Mouse (Mus musculus): ENCODE measurements around the gene Lcn12. TPM values are rescaled to one million over a fixed set of nuclear protein-coding genes. Genes with fewer than 3 reads are reported as not detected.

Gene Lcn12
- polyA plus RNA-seq (2014; fragmentation: Nextera tagmentation; extraction: Ambion mirVana) = not detected in 2 replicates

DNA sequence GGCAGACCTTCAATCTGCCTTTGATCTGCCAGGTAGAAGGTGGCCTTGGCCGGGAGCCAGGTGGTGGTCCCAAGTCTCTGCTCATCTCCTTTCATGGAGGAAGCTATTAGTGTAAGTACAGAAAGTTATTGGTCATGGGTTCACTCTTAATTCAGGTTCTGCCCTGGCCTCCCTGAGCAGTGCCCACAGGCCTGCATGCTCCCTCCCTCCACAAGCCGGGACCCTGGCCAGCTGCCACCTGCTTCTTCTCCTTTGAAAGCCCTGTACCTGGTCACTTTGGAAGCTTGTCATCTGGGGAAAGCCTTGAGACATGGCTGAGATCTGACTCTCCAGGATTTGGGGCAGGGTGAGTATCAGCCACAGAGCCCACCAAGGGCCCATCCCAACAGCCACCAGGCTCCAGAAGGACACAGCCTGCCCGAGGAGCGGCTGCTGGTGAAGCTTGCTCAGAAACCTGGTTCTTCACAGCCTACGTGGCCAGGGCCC is at the start of gene Lcn12:
Gene Lcn12, minus strand, starts transcription at position 436 of the 486 bp plus-strand sequence.
- Histone ChIP-seq H3K4me3 (ENCODE audit: low read depth, low read length) (no peak within 1 kb of the TSS), H3K9ac (ENCODE audit: low read length) (no peak within 1 kb of the TSS), H3K27me3 (replicated peaks; ENCODE audit: control insufficient read depth, insufficient read depth, low read length) (no peaks in the 10 kb centered on the region), H3K9me3 (ENCODE audit: control insufficient read depth, low read length) (no peaks in the 10 kb centered on the region), H3K4me1 (replicated peaks; ENCODE audit: control insufficient read depth, insufficient read depth, low read length) (no peaks in the 10 kb centered on the region), H3K27ac (ENCODE audit: low read depth) (no peak within 1 kb of the TSS), H3K36me3 (ENCODE audit: control insufficient read depth, insufficient read depth, low read length) (no peaks in the 10 kb centered on the region), H3K4me2 (ENCODE audit: low read length) (no peak within 1 kb of the TSS)
- 84% methylated on average over 5 of the region's 5 CpGs for WGBS
- ATAC-seq (replicated peaks; ENCODE audit: low FRiP score, low TSS enrichment, low read depth) (no peak), DNase-seq (ENCODE audit: low spot score) (no peak)

- no peak overlapping the region for H3K27ac ChIP-seq (ENCODE audit: low read depth)
- H3K4me3 ChIP-seq (ENCODE audit: low read depth, low read length) = no peak overlapping the region
- no peak overlapping the region for H3K4me2 ChIP-seq (ENCODE audit: low read length)
- H3K9ac ChIP-seq (ENCODE audit: low read length) = no peak overlapping the region
- 70% methylated on average over 10 of the region's 10 CpGs for WGBS
- no peaks in the 10 kb centered on the region for H3K9me3 ChIP-seq (ENCODE audit: control insufficient read depth, low read length)
- H3K27me3 ChIP-seq (replicated peaks; ENCODE audit: control insufficient read depth, insufficient read depth, low read length) = no peaks in the 10 kb centered on the region
- H3K4me1 ChIP-seq (replicated peaks; ENCODE audit: control insufficient read depth, insufficient read depth, low read length) = peaks cover 7% of the 10 kb centered on the region
- ATAC-seq (replicated peaks; ENCODE audit: low FRiP score, low TSS enrichment, low read depth) (no peak), DNase-seq (ENCODE audit: low spot score) (no peak)
- H3K36me3 ChIP-seq (ENCODE audit: control insufficient read depth, insufficient read depth, low read length) = peaks cover 15% of the 10 kb centered on the region
These were observed 48.1 kb upstream of the Lcn12 start for GRCm38 (mm10) chr2:25541644-25542367.

- H3K36me3 ChIP-seq (ENCODE audit: control insufficient read depth, insufficient read depth, low read length) = peaks cover 28% of the 10 kb centered on the region
- 91% methylated on average over 4 of the region's 4 CpGs for WGBS
- no peak for DNase-seq (ENCODE audit: low spot score)
- H3K9ac ChIP-seq (ENCODE audit: low read length) = no peak overlapping the region
- H3K4me1 ChIP-seq (replicated peaks; ENCODE audit: control insufficient read depth, insufficient read depth, low read length) = peaks cover under 1% of the 10 kb centered on the region
- H3K4me3 ChIP-seq (ENCODE audit: low read depth, low read length) = no peak overlapping the region
- no peaks in the 10 kb centered on the region for H3K27me3 ChIP-seq (replicated peaks; ENCODE audit: control insufficient read depth, insufficient read depth, low read length)
- H3K4me2 ChIP-seq (ENCODE audit: low read length) = no peak overlapping the region
- no peak overlapping the region for H3K27ac ChIP-seq (ENCODE audit: low read depth)
- no peak for ATAC-seq (replicated peaks; ENCODE audit: low FRiP score, low TSS enrichment, low read depth)
- H3K9me3 ChIP-seq (ENCODE audit: control insufficient read depth, low read length) = no peaks in the 10 kb centered on the region
These were observed 46.8 kb upstream of the Lcn12 start for GRCm38 (mm10) chr2:25540541-25540948.

DNA sequence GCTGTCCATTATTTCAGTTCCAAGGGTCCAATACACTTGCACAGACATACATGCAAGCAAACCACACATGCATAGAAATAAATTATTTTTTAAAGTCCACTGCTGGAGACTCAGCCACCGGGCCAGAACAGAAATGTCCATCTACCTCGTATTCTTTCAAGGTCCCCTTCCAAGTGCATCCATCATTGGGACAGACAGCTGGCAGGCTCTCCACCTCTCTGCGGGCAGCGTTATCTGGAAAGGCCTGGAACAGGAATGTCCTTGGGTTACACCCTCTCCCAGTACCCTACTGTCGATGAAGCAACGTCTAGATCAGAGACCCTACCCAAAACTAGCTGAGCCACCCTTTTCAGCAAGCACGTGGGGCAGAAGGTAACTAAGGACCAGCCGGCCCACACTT is 42.8 kb upstream of the Lcn12 start:
- no peaks in the 10 kb centered on the region for H3K9me3 ChIP-seq (ENCODE audit: control insufficient read depth, low read length)
- peaks cover 65% of the 10 kb centered on the region for H3K36me3 ChIP-seq (ENCODE audit: control insufficient read depth, insufficient read depth, low read length)
- no peaks in the 10 kb centered on the region for H3K4me1 ChIP-seq (replicated peaks; ENCODE audit: control insufficient read depth, insufficient read depth, low read length)
- no peak for DNase-seq (ENCODE audit: low spot score)
- H3K27me3 ChIP-seq (replicated peaks; ENCODE audit: control insufficient read depth, insufficient read depth, low read length) = no peaks in the 10 kb centered on the region
- WGBS = 94% methylated on average over 8 of the region's 8 CpGs
- ATAC-seq (replicated peaks; ENCODE audit: low FRiP score, low TSS enrichment, low read depth) = no peak
- H3K9ac ChIP-seq (ENCODE audit: low read length) = no peak overlapping the region
- H3K4me2 ChIP-seq (ENCODE audit: low read length) = no peak overlapping the region
- no peak overlapping the region for H3K4me3 ChIP-seq (ENCODE audit: low read depth, low read length)
- H3K27ac ChIP-seq (ENCODE audit: low read depth) = no peak overlapping the region

GRCm38 (mm10) chr2:25534866-25535182 is 41.1 kb upstream of the Lcn12 start:
- Histone ChIP-seq H3K9me3 (ENCODE audit: control insufficient read depth, low read length) (no peaks in the 10 kb centered on the region), H3K4me3 (ENCODE audit: low read depth, low read length) (no peak overlapping the region), H3K27ac (ENCODE audit: low read depth) (no peak overlapping the region), H3K9ac (ENCODE audit: low read length) (no peak overlapping the region), H3K36me3 (ENCODE audit: control insufficient read depth, insufficient read depth, low read length) (peaks cover 81% of the 10 kb centered on the region), H3K4me2 (ENCODE audit: low read length) (no peak overlapping the region), H3K4me1 (replicated peaks; ENCODE audit: control insufficient read depth, insufficient read depth, low read length) (no peaks in the 10 kb centered on the region), H3K27me3 (replicated peaks; ENCODE audit: control insufficient read depth, insufficient read depth, low read length) (no peaks in the 10 kb centered on the region)
- WGBS = 97% methylated on average over 2 of the region's 2 CpGs
- DNase-seq (ENCODE audit: low spot score) = no peak
- ATAC-seq (replicated peaks; ENCODE audit: low FRiP score, low TSS enrichment, low read depth) = no peak

DNA sequence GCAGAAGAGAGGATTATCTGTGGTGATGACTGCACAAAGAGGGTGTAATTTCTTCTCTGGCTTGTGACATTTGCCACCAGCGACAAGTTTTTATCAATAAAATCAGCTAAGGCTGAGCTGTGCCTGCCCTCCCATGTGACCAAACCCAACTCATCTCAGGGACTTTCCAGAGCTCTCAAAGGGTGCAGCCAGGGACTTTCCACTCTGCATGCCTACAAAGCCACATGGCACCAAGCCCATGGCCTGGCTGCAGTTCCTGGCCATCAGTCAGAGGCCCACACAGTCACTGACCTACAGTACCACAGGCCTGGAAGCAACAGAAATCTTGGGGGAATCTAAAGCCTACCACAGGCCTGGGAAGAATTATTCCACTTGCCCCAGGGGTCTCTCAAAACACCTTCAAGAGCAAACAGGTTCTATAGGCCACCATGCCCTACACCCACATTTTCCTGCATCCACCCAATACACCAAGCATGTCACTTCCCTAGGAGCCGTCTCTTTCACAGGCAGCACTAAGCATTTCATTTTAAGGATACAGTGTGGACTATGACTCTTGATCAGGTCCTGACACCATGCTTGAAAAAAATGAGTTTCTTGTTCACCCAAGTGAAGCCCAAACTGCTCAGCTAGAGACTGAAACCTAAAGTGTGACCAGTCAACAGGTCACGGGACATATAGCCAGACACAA is 40.6 kb upstream of the Lcn12 start:
- Histone ChIP-seq H3K9ac (ENCODE audit: low read length) (no peak overlapping the region), H3K27me3 (replicated peaks; ENCODE audit: control insufficient read depth, insufficient read depth, low read length) (no peaks in the 10 kb centered on the region), H3K4me3 (ENCODE audit: low read depth, low read length) (no peak overlapping the region), H3K4me1 (replicated peaks; ENCODE audit: control insufficient read depth, insufficient read depth, low read length) (no peaks in the 10 kb centered on the region), H3K9me3 (ENCODE audit: control insufficient read depth, low read length) (no peaks in the 10 kb centered on the region), H3K4me2 (ENCODE audit: low read length) (no peak overlapping the region), H3K36me3 (ENCODE audit: control insufficient read depth, insufficient read depth, low read length) (peaks cover 85% of the 10 kb centered on the region), H3K27ac (ENCODE audit: low read depth) (no peak overlapping the region)
- DNase-seq (ENCODE audit: low spot score) = no peak
- WGBS = 83% methylated on average over 3 of the region's 3 CpGs
- ATAC-seq (replicated peaks; ENCODE audit: low FRiP score, low TSS enrichment, low read depth) = no peak

DNA sequence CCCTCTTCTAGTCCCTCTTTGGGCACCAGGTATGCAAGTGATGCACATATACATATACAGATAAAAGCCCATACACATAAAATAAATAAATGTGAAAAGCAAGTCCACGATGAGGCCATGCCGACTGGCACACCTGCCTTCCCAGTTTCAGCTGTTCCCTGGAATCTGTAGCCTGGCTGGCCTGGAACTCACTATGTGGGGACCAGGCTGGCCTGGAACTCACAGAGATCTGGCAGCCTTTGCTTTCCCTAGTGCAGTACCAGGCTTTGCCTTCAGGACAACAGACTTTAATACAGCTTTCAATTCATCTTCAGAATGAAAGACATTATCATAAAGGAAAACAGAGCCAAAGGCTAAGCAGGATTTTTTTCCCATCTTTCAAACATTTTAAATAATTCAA is 40.0 kb upstream of the Lcn12 start:
- Histone ChIP-seq H3K4me1 (replicated peaks; ENCODE audit: control insufficient read depth, insufficient read depth, low read length) (no peaks in the 10 kb centered on the region), H3K4me2 (ENCODE audit: low read length) (no peak overlapping the region), H3K4me3 (ENCODE audit: low read depth, low read length) (no peak overlapping the region), H3K27me3 (replicated peaks; ENCODE audit: control insufficient read depth, insufficient read depth, low read length) (no peaks in the 10 kb centered on the region), H3K9me3 (ENCODE audit: control insufficient read depth, low read length) (no peaks in the 10 kb centered on the region), H3K27ac (ENCODE audit: low read depth) (no peak overlapping the region), H3K9ac (ENCODE audit: low read length) (no peak overlapping the region), H3K36me3 (ENCODE audit: control insufficient read depth, insufficient read depth, low read length) (peaks cover 91% of the 10 kb centered on the region)
- DNase-seq (ENCODE audit: low spot score) (no peak), ATAC-seq (replicated peaks; ENCODE audit: low FRiP score, low TSS enrichment, low read depth) (no peak)
- 90% methylated on average over 2 of the region's 2 CpGs for WGBS

GRCm38 (mm10) chr2:25526510-25527302 is 33.0 kb upstream of the Lcn12 start:
- H3K27me3 ChIP-seq (replicated peaks; ENCODE audit: control insufficient read depth, insufficient read depth, low read length) = no peaks in the 10 kb centered on the region

More at GRCm38 (mm10) chr2:25526510-25527302, 33.0 kb upstream of the Lcn12 start:
- WGBS = 95% methylated on average over 9 of the region's 9 CpGs
- Histone ChIP-seq H3K4me2 (ENCODE audit: low read length) (no peak overlapping the region), H3K9ac (ENCODE audit: low read length) (no peak overlapping the region), H3K36me3 (ENCODE audit: control insufficient read depth, insufficient read depth, low read length) (peaks cover 92% of the 10 kb centered on the region), H3K9me3 (ENCODE audit: control insufficient read depth, low read length) (no peaks in the 10 kb centered on the region), H3K27ac (ENCODE audit: low read depth) (no peak overlapping the region), H3K4me1 (replicated peaks; ENCODE audit: control insufficient read depth, insufficient read depth, low read length) (no peaks in the 10 kb centered on the region), H3K4me3 (ENCODE audit: low read depth, low read length) (no peak overlapping the region)
- DNase-seq (ENCODE audit: low spot score) = no peak
- ATAC-seq (replicated peaks; ENCODE audit: low FRiP score, low TSS enrichment, low read depth) = no peak
